Mouse (Mus musculus) MEL (cell line): ENCODE measurements around the gene Adh1. TPM values are rescaled to one million over a fixed set of nuclear protein-coding genes. Genes with fewer than 3 reads are reported as not detected.

Experiments used
- DNase-seq: peaks from one replicate; pipeline ENCODE4 v3.0.0; 2011; ENCODE audit warnings: low read depth, low spot score
- H3K27ac ChIP-seq: 2 replicates; pipeline ENCODE4 v1.5.1; 2012; ENCODE audit warnings: low read depth, mild to moderate bottlenecking, control low read depth, low read length, moderate library complexity; ENCODE audit not compliant: control insufficient read depth
- H3K27me3 ChIP-seq, 2 experiments: fragments of 150-350 bp in 1 of 2; sonication (generic) in 1 of 2; 2 replicates each; pipeline ENCODE4 v1.6.1; 2012; ENCODE audit warnings: low read length in 2 of 2, mild to moderate bottlenecking in 2 of 2, improper control_type of control experiment in 1 of 2, moderate library complexity in 1 of 2; ENCODE audit not compliant: insufficient read depth in 2 of 2, control insufficient read depth in 1 of 2
- H3K36me3 ChIP-seq, 2 experiments: 2 replicates each; pipeline ENCODE4 v1.6.1; 2012 to 2014; ENCODE audit warnings: low read length in 2 of 2, improper control_type of control experiment in 1 of 2, inconsistent platforms in 1 of 2, mild to moderate bottlenecking in 1 of 2; ENCODE audit not compliant: insufficient read depth in 2 of 2, control insufficient read depth in 1 of 2
- H3K4me1 ChIP-seq, 2 experiments: fragments of 150-350 bp in 1 of 2; sonication (generic) in 1 of 2; 2 replicates each; pipeline ENCODE4 v1.6.1; 2012; ENCODE audit warnings: low read length in 2 of 2, improper control_type of control experiment in 1 of 2, mild to moderate bottlenecking in 1 of 2; ENCODE audit not compliant: insufficient read depth in 2 of 2, control insufficient read depth in 1 of 2
- H3K4me3 ChIP-seq, 2 experiments: fragments of 150-350 bp in 1 of 2; sonication (generic) in 1 of 2; 2 replicates each; pipeline ENCODE4 v1.5.1; 2012; ENCODE audit warnings: low read depth in 2 of 2, low read length in 2 of 2, mild to moderate bottlenecking in 2 of 2, moderate library complexity in 2 of 2, control low read depth in 1 of 2, improper control_type of control experiment in 1 of 2; ENCODE audit not compliant: control insufficient read depth in 1 of 2, insufficient read depth in 1 of 2
- H3K79me2 ChIP-seq: 2 replicates; pipeline ENCODE4 v1.6.1; 2012; ENCODE audit warnings: mild to moderate bottlenecking, low read length, moderate library complexity; ENCODE audit not compliant: control insufficient read depth, poor library complexity, insufficient read depth
- H3K9ac ChIP-seq: 2 replicates; pipeline ENCODE4 v1.6.1; 2012; ENCODE audit warnings: low read depth, mild to moderate bottlenecking, control low read depth, low read length, moderate library complexity; ENCODE audit not compliant: control insufficient read depth, poor library complexity, severe bottlenecking
- H3K9me3 ChIP-seq: fragments of 150-350 bp; sonication (generic); replicated peaks from 2 replicates; pipeline ENCODE4 v1.6.1; 2012; ENCODE audit warnings: mild to moderate bottlenecking, low read length, improper control_type of control experiment, moderate library complexity; ENCODE audit not compliant: insufficient read depth
- CHD2 ChIP-seq: IDR thresholded peaks from 2 replicates; pipeline ENCODE4 v1.6.1; 2011; ENCODE audit warnings: low read length, improper control_type of control experiment
- CTCF ChIP-seq, 3 experiments: IDR thresholded peaks in 2 of 3; conservative IDR thresholded peaks in 1 of 3; 2 replicates each; pipeline ENCODE4 v1.5.1; 2011 to 2012; ENCODE audit warnings: low read length in 3 of 3, low read depth in 2 of 3, mild to moderate bottlenecking in 2 of 3, improper control_type of control experiment in 1 of 3, inconsistent platforms in 1 of 3, mixed read lengths in 1 of 3, moderate library complexity in 1 of 3; ENCODE audit not compliant: control insufficient read depth in 1 of 3, insufficient read depth in 1 of 3, poor library complexity in 1 of 3, severe bottlenecking in 1 of 3
- ELF1 ChIP-seq: IDR thresholded peaks from 2 replicates; pipeline ENCODE4 v1.6.1; 2014; ENCODE audit warnings: low read depth, mild to moderate bottlenecking, inconsistent platforms, low read length, improper control_type of control experiment, moderate library complexity
- EP300 ChIP-seq, 2 experiments: IDR thresholded peaks; 2 replicates each; pipeline ENCODE4 v1.6.1; 2011; ENCODE audit warnings: improper control_type of control experiment in 2 of 2, low read length in 2 of 2, low read depth in 1 of 2, mild to moderate bottlenecking in 1 of 2
- ETS1 ChIP-seq: IDR thresholded peaks from 2 replicates; pipeline ENCODE4 v1.6.1; 2012; ENCODE audit warnings: low read depth, mild to moderate bottlenecking, inconsistent platforms, low read length, improper control_type of control experiment, moderate library complexity
- GABPA ChIP-seq: IDR thresholded peaks from 2 replicates; pipeline ENCODE4 v1.6.1; 2012; ENCODE audit warnings: low read depth, mild to moderate bottlenecking, inconsistent platforms, low read length, improper control_type of control experiment, moderate library complexity
- HCFC1 ChIP-seq: IDR thresholded peaks from 2 replicates; pipeline ENCODE4 v1.6.1; 2012; ENCODE audit warnings: low read depth, mild to moderate bottlenecking, inconsistent platforms, low read length, improper control_type of control experiment, moderate library complexity
- JUND ChIP-seq: IDR thresholded peaks from 2 replicates; pipeline ENCODE4 v1.6.1; 2011; ENCODE audit warnings: low read depth, mild to moderate bottlenecking, improper control_type of control experiment, low read length
- MAX ChIP-seq: IDR thresholded peaks from 2 replicates; pipeline ENCODE4 v1.6.1; 2011; ENCODE audit warnings: low read length, improper control_type of control experiment
- MAZ ChIP-seq: IDR thresholded peaks from 2 replicates; pipeline ENCODE4 v1.6.1; 2012; ENCODE audit warnings: low read depth, mild to moderate bottlenecking, inconsistent platforms, low read length, improper control_type of control experiment
- MEF2A ChIP-seq: IDR thresholded peaks from 2 replicates; pipeline ENCODE4 v1.6.1; 2014; ENCODE audit warnings: low read depth, mild to moderate bottlenecking, inconsistent platforms, low read length, improper control_type of control experiment; ENCODE audit not compliant: poor library complexity, insufficient replicate concordance, severe bottlenecking; ENCODE audit errors: extremely low read depth
- MXI1 ChIP-seq: IDR thresholded peaks from 2 replicates; pipeline ENCODE4 v1.6.1; 2011; ENCODE audit warnings: mild to moderate bottlenecking, low read depth, low read length, improper control_type of control experiment
- MYB ChIP-seq: IDR thresholded peaks from 2 replicates; pipeline ENCODE4 v1.6.1; 2011; ENCODE audit warnings: mild to moderate bottlenecking, low read depth, low read length, improper control_type of control experiment
- MYC ChIP-seq: IDR thresholded peaks from 2 replicates; pipeline ENCODE4 v1.6.1; 2011; ENCODE audit warnings: low read depth, mild to moderate bottlenecking, low read length, improper control_type of control experiment, moderate library complexity
- NELFE ChIP-seq: IDR thresholded peaks from 2 replicates; pipeline ENCODE4 v1.6.1; 2011; ENCODE audit warnings: low read depth, low read length, improper control_type of control experiment
- NRF1 ChIP-seq: IDR thresholded peaks from 2 replicates; pipeline ENCODE4 v1.6.1; 2014; ENCODE audit warnings: low read depth, mild to moderate bottlenecking, inconsistent platforms, low read length, improper control_type of control experiment, moderate library complexity; ENCODE audit not compliant: poor library complexity, insufficient read depth, severe bottlenecking
- POLR2AphosphoS2 ChIP-seq: IDR thresholded peaks from 2 replicates; pipeline ENCODE4 v1.6.1; 2011; ENCODE audit warnings: low read length, improper control_type of control experiment
- POLR2AphosphoS5 ChIP-seq: IDR thresholded peaks from 2 replicates; pipeline ENCODE4 v1.6.1; 2012; ENCODE audit warnings: low read depth, borderline replicate concordance, mild to moderate bottlenecking, inconsistent platforms, low read length, moderate library complexity, mixed read lengths
- UBTF ChIP-seq: IDR thresholded peaks from 2 replicates; pipeline ENCODE4 v1.6.1; 2012; ENCODE audit warnings: low read depth, mild to moderate bottlenecking, inconsistent platforms, low read length, improper control_type of control experiment, moderate library complexity, borderline replicate concordance; ENCODE audit not compliant: insufficient read depth
- USF1 ChIP-seq: IDR thresholded peaks from 2 replicates; pipeline ENCODE4 v1.6.1; 2014; ENCODE audit warnings: low read depth, mild to moderate bottlenecking, inconsistent platforms, low read length, improper control_type of control experiment, moderate library complexity
- ZC3H11A ChIP-seq: IDR thresholded peaks from 2 replicates; pipeline ENCODE4 v1.6.1; 2012; ENCODE audit warnings: low read depth, mild to moderate bottlenecking, inconsistent platforms, low read length, improper control_type of control experiment
- ZKSCAN1 ChIP-seq: IDR thresholded peaks from 2 replicates; pipeline ENCODE4 v1.6.1; 2012; ENCODE audit warnings: low read depth, mild to moderate bottlenecking, inconsistent platforms, low read length, improper control_type of control experiment, moderate library complexity
- ZNF384 ChIP-seq: IDR thresholded peaks from 2 replicates; pipeline ENCODE4 v1.6.1; 2012; ENCODE audit warnings: low read depth, mild to moderate bottlenecking, inconsistent platforms, low read length, improper control_type of control experiment
- polyA plus RNA-seq, 2 experiments: library from polyadenylated mRNA; stranded (reverse) in 1 of 2; unstranded in 1 of 2; fragments of >175 nt in 1 of 2; fragments of >200 nt in 1 of 2; gene quantifications; 2 replicates each; pipeline versions ENCODE4 v1.2.1 to v1.2.4; 2012; ENCODE audit warnings: low replicate concordance in 2 of 2, low read depth in 1 of 2; ENCODE audit not compliant: insufficient read length in 2 of 2, insufficient read depth in 1 of 2, missing spikeins in 1 of 2
- total RNA-seq: library from RNA; depleted of rRNA; stranded (reverse); fragments of 300-350 nt; gene quantifications from 2 replicates; pipeline ENCODE4 v1.2.3, GENCODE M21; 2012

Gene Adh1
- total and polyA plus RNA-seq, 3 experiments, result 0.15 TPM; not detected in 2

- no peaks in the 10 kb centered on the region for H3K4me1 ChIP-seq
- H3K36me3 ChIP-seq, result no peaks in the 10 kb centered on the region
- no peak overlapping the region for H3K4me3 ChIP-seq
- H3K9me3 ChIP-seq, result no peaks in the 10 kb centered on the region
- no peaks in the 10 kb centered on the region for H3K79me2 ChIP-seq
- H3K27me3 ChIP-seq, result peaks cover 11 to 20% of the 10 kb centered on the region in 2 experiments
- no peak overlapping the region for H3K27ac ChIP-seq
- DNase-seq, result no peak
- no peak overlapping the region for H3K9ac ChIP-seq
- TF ChIP-seq EP300 (IDR thresholded peaks at IDR 0.05; ENCODE audit: low read depth in 1 of 2, low read length in 2 of 2), result no peak
- TF ChIP-seq MAX, result no peak
- no peak for TF ChIP-seq USF1
- TF ChIP-seq CTCF (IDR thresholded peaks at IDR 0.05 in 2 of 3, conservative IDR thresholded peaks at IDR 0.05 in 1 of 3; ENCODE audit: control insufficient read depth in 1 of 3, insufficient read depth in 1 of 3, low read depth in 2 of 3, low read length in 3 of 3, poor library complexity in 1 of 3, severe bottlenecking in 1 of 3), result no peak
- no peak for TF ChIP-seq MYB
- TF ChIP-seq POLR2AphosphoS2, result no peak
Observed at GRCm38 (mm10) chr3:138273080-138273479, 12.3 kb downstream of the Adh1 start.

GRCm38 (mm10) chr3:138275100-138275499 is 14.3 kb downstream of the Adh1 start:
- no peaks in the 10 kb centered on the region for H3K79me2 ChIP-seq
- no peaks in the 10 kb centered on the region for H3K4me1 ChIP-seq
- H3K9ac ChIP-seq, result no peak overlapping the region
- TF ChIP-seq MXI1, result no peak
- TF ChIP-seq MAZ, result no peak
- no peak for TF ChIP-seq POLR2AphosphoS5
- no peak for TF ChIP-seq GABPA
- TF ChIP-seq UBTF, result no peak
- no peak for TF ChIP-seq ZNF384
- TF ChIP-seq ZC3H11A, result no peak
- TF ChIP-seq MEF2A, result no peak
- no peak for TF ChIP-seq ETS1
- no peak for TF ChIP-seq CHD2
- no peak for TF ChIP-seq JUND
- TF ChIP-seq MAX, result no peak
- no peak for TF ChIP-seq HCFC1
- no peak for TF ChIP-seq NELFE
- TF ChIP-seq NRF1, result no peak
- no peak for TF ChIP-seq USF1
- TF ChIP-seq ZKSCAN1, result no peak
- TF ChIP-seq MYC, result no peak
- no peak for TF ChIP-seq ELF1
- H3K36me3 ChIP-seq, result no peaks in the 10 kb centered on the region
- no peak for DNase-seq
- H3K27ac ChIP-seq, result no peak overlapping the region
- no peak overlapping the region for H3K4me3 ChIP-seq
- peaks cover 12 to 16% of the 10 kb centered on the region in 2 experiments for H3K27me3 ChIP-seq
- H3K9me3 ChIP-seq, result no peaks in the 10 kb centered on the region
